Mouse (Mus musculus): ENCODE measurements around the gene Fam120b.

Gene Fam120b

GRCm38 (mm10) chr17:15395997-15396675, at the start of gene Fam120b:
Gene Fam120b (plus strand): TSS chr17:15396202.
- peak; percentile 93 for DNase-seq (ENCODE audit: low spot score)

DNA sequence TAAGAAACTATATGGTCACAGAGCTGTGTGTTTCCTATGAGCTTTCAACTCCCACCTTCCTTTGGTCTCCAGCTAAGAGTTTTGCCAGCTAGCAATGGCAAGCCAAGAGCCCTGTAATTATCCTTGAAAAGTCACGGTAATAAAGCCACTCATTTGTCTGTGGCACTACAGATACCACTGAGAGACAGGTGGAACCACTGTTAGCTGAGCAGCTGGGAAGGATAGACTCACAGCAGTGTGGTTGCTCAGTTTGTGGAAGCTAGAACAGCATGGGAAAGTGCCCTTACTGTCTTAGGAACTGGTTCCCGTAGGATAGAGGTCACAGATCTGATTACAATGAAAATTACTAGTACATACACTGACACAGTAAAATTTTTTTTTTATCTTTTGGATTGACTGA, 45.9 kb upstream of the Fam120b start:
- no peak for DNase-seq (ENCODE audit: low spot score)

DNA sequence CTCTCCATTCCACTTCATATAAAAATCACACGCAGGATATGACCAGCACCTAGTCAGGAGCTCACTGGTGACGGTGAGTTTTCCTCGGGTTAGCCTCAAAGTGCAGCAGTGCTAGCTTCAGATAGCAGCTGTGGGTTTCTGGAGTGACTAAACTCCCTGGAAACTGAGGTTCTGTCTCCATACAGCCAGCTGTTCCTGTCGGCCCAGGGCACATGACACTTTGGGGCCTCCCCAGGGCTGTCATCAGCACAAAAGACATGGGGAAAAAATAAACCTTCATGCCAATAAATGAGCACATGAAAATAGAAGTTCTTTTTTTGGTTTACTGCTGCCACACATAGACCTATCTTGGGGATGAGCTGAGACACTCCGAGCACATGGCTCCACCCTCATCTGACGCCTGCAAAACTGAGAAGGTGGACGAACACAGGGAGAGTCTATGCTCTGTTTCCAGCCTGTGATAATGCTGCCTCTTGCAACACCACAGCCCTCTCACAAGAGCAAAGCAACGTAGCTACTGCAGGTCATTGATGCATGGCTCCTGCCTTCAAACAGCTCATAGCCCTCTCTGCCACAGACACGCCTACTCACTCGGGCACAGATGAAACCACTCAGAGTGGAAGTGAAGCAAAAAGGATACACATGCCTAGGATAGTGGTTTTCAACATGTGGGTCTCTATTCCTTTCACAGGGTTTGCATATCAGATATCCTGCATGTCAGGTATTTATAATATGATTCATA, 43.0 kb upstream of the Fam120b start:
- DNase-seq (ENCODE audit: low spot score) = no peak

- no peak for DNase-seq (ENCODE audit: low spot score)
Observed at GRCm38 (mm10) chr17:15354006-15354405, 42.0 kb upstream of the Fam120b start.

GRCm38 (mm10) chr17:15355072-15355471, 40.9 kb upstream of the Fam120b start:
- no peak for DNase-seq (ENCODE audit: low spot score)

DNA sequence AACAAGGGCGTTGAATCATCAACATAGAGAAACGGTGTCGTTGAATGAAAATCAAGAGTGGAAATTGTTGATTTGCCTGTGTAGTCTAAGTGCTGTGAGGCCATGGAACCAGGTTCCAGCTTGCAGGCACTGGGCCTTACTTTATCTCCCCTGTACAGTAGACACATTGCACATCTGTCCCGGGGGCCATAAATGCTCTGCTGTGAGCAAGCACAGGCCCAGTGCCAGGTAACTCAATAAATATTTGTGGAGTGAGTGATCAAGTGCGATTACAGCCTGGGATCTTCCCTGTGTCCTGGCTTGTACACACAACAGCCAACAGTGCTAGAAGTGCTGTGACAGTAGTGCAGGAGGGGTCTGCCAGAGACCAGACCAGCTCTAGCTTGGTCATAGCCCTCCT, 39.5 kb upstream of the Fam120b start:
- DNase-seq (ENCODE audit: low spot score) = no peak

- DNase-seq (ENCODE audit: low spot score) = no peak
Observed at GRCm38 (mm10) chr17:15357071-15357470, 38.9 kb upstream of the Fam120b start.

GRCm38 (mm10) chr17:15363656-15364055, 32.3 kb upstream of the Fam120b start:
- DNase-seq (ENCODE audit: low spot score) = no peak

DNA sequence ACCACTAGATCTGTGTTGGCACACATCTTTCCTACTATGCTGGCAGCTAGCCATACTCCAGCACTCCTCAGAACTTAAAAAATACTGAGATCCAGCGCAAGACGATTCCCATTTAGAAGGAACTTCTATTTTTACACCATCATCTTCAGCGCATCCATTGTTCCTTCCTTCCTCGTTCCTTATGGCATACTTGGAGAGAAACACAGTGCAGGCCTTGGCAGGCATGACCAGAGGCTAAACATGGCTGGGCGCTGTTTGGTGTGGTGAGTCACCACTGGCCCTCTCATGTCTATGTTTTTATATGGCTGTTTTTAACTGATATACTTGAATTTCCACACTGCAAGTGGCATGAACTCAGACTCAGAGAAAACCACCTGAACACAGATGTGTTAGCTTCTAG, 30.4 kb upstream of the Fam120b start:
- no peak for DNase-seq (ENCODE audit: low spot score)

GRCm38 (mm10) chr17:15370401-15370800, 25.6 kb upstream of the Fam120b start:
- no peak for DNase-seq (ENCODE audit: low spot score)

GRCm38 (mm10) chr17:15371967-15372835, 23.8 kb upstream of the Fam120b start:
- no peak for DNase-seq (ENCODE audit: low spot score)

- DNase-seq (ENCODE audit: low spot score) = no peak
Observed at GRCm38 (mm10) chr17:15372931-15373652, 22.9 kb upstream of the Fam120b start.

- DNase-seq (ENCODE audit: low spot score) = no peak
Observed at GRCm38 (mm10) chr17:15374321-15375141, 21.5 kb upstream of the Fam120b start.

- DNase-seq (ENCODE audit: low spot score) = no peak
Observed at GRCm38 (mm10) chr17:15375224-15375623, 20.8 kb upstream of the Fam120b start.

DNA sequence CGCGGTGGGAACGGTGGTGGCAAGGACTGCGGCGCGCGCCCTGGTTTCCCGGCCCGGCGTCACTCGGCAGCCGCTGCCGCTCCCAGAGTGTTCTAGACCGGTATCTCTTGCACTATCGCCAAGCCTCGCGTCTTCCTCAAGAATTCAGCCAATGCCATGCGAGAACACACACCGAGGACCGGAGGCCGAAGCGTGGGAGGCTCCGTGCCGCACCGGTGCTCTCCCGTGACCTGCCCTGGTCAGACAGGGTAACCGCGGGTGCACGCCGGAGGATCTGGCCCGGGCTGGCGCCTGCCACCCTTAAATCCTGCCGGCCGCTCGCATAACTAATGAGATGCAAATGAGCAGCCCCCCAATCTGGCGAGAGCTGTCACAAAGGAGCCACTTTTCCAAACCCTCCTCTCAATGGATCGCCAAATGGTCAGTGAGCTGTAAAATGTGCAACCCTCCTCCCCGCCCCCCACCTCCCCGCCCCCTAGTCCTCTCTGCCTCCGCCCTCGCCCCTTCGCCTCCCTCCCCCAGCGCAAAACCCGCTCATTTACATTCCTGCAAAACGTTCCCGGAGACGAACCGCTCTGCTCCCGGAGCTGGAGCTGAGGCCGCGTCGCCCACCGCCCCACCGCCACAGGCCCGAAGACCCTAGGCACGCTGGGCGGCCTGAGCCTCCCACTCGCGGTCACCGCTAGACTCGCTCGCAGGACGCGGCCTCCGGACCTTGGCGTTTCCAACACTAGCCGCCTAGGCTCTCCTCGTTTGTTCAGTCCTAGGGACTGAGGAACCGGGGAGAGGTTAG, 20.1 kb upstream of the Fam120b start:
- peak; percentile 8 for DNase-seq (ENCODE audit: low spot score)

DNA sequence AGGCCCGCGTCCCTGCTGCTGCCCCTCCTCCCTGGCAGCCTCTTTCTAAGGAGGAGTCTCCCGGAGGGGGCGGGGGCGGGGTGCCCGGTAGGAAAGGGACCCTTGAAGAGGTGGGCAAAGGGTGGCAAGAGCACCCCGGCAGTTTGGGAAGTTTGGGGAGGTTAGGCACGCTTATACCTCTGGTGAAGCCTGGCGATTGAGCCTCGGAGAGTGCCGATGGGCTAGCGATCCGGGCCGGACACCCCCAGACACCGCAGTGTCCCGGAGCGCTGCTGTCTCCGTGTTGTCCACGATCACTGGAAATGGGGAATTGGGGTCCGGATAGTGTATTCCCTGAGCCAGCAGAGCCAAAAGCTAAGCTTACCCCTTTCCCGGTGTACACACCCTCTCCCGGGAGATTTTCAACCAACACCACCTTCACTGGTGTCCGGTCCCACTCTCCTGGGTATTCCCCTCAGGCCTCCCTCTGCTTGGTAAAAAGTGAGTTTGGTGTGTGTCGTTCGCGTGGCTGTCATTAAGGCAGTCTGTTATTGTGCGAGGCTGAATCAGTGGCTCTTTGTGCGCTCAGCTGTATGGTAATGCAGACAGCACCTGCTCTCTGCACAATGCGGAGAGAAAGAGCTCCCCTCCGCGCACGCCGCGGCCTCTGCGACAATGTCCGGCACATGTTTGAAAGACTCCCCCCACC, 19.4 kb upstream of the Fam120b start, which contains the start of gene Dll1:
Gene Dll1 (minus strand): TSS at position 379 of the 688 bp plus-strand sequence.
- DNase-seq (ENCODE audit: low spot score) = no peak

GRCm38 (mm10) chr17:15377901-15378300, 18.1 kb upstream of the Fam120b start:
- DNase-seq (ENCODE audit: low spot score) = no peak

- no peak for DNase-seq (ENCODE audit: low spot score)
Observed at GRCm38 (mm10) chr17:15378413-15379109, 17.4 kb upstream of the Fam120b start.

Measured in T-cell, adult 2 months (primary cell).